ENCODE assay signal across 8 mouse cellular contexts in the genomic region with DNA sequence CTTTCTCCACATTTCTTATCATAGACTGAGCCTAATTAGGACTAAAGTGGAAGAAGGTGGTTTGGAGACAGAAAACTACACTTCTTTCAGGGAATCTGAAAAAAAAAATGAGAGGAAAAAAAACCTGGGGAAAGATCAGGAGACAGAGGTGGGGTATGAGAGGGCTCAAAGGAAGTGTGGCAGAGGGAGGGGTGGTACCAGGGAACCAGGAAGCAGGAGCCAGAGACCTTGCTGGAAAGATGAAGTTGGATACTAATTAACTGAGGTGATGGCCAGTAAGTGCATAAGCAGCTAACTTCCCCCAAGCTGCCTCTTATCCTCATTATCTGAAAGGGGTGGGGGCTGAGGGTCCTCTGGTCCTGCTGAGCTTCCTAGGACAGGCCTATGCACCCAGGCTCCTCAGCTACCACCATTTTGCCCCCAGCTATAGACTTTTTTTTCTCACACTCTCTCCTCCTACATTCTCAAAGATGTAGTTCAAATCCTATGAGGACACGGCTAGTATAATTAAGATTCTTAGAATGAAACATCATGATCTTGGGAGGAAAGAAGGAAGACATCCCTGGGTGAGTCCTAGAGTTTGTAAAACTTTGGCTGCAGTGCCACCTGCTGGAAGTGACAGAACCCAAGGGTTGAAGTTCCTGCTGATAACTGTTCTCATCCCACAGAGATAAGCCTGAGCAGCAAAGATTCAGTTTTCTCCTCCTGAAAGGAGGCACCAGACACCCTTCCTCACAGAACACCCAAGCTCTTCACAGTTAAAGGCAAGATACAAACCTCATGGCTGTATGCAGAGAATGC.
A peak's percentile ranks its signal among the peaks of the same experiment; 100 is the strongest.
DNase-seq lines count a peak whose midpoint lies in the region; ATAC-seq and TF ChIP-seq lines count a peak whose summit lies in the region.

No protein-coding gene starts in this region.

- DNase-seq in heart, adult 2 months = peak; percentile 33 to 59
- DNase-seq in cerebellum, postnatal 4 days (ENCODE audit: low spot score in 2 of 2) = peak; percentile 60 to 80
- DNase-seq in gastrocnemius, postnatal 14 days = peak; percentile 43
- DNase-seq in kidney, postnatal 10 days = peak; percentile 85
- peak; percentile 58 for DNase-seq in limb, embryonic 14.5 days (ENCODE audit: low spot score)
- DNase-seq in urinary bladder, postnatal 4 days (ENCODE audit: low spot score in 2 of 2) = peak; percentile 29 to 64

- TF ChIP-seq CTCF in heart, adult 2 months (IDR thresholded peaks at IDR 0.05) = peak; percentile 74

- ATAC-seq in heart, embryonic 11.5 days (replicated peaks; ENCODE audit: insufficient number of reproducible peaks, low FRiP score, low TSS enrichment) = no peak
- ATAC-seq in limb, embryonic 14.5 days (ENCODE audit: low FRiP score, low read depth) = peak; percentile 65; the same call in 1 of the 2 replicates
- peak; percentile 88 for ATAC-seq in neural tube, embryonic 13.5 days (ENCODE audit: low read depth)

- no peaks in the 10 kb centered on the region for H3K79me2 ChIP-seq in heart, adult 2 months (replicated peaks; ENCODE audit: control insufficient read depth, insufficient read depth, low read length)

- TF ChIP-seq EP300 in heart, adult 2 months (IDR thresholded peaks at IDR 0.05; ENCODE audit: insufficient read depth, low read depth, low read length) = no peak

- no peak overlapping the region for H3K27ac ChIP-seq in heart, adult 2 months
- H3K27ac ChIP-seq in heart, embryonic 11.5 days (ENCODE audit: low read depth, low read length) = no peak overlapping the region
- no peak overlapping the region for H3K27ac ChIP-seq in limb, embryonic 14.5 days (replicated peaks; ENCODE audit: low read depth, low read length)
- no peak overlapping the region for H3K27ac ChIP-seq in neural tube, embryonic 13.5 days (replicated peaks)

- H3K4me2 ChIP-seq in heart, embryonic 11.5 days = no peak overlapping the region
- no peak overlapping the region for H3K4me2 ChIP-seq in limb, embryonic 14.5 days (replicated peaks; ENCODE audit: low read depth, low read length, severe bottlenecking)
- H3K4me2 ChIP-seq in neural tube, embryonic 13.5 days = no peak overlapping the region

- H3K4me3 ChIP-seq in heart, adult 2 months = no peak overlapping the region
- H3K4me3 ChIP-seq in heart, embryonic 11.5 days (ENCODE audit: low read depth, low read length) = no peak overlapping the region
- H3K4me3 ChIP-seq in limb, embryonic 14.5 days (replicated peaks; ENCODE audit: low read length) = no peak overlapping the region
- no peak overlapping the region for H3K4me3 ChIP-seq in neural tube, embryonic 13.5 days

- no peak for TF ChIP-seq POLR2A in heart, adult 2 months (IDR thresholded peaks at IDR 0.05; ENCODE audit: insufficient read depth, low read depth, low read length)
- TF ChIP-seq POLR2A in limb, embryonic 14.5 days (IDR thresholded peaks at IDR 0.05; ENCODE audit: borderline replicate concordance, extremely low read depth, insufficient read depth, insufficient read length) = no peak

- intact Hi-C loops in heart, adult 2 months (cut with DNase I) = loop anchor here (5.0 to 10.0 kb wide), 2 partner anchors 621 to 1679 kb away; no protein-coding TSS in a partner anchor
- intact Hi-C loops in gastrocnemius, postnatal 14 days (cut with DNase I; ENCODE audit: low total_unique reads) = no loop called here

- 32% methylated on average over 1 of the region's 1 CpGs for WGBS in heart, adult 2 months
- 37% methylated on average over 1 of the region's 1 CpGs for WGBS in heart, embryonic 11.5 days (ENCODE audit: insufficient replicate concordance)
- 33% methylated on average over 1 of the region's 1 CpGs for WGBS in limb, embryonic 14.5 days
- WGBS in neural tube, embryonic 13.5 days = 33% methylated on average over 1 of the region's 1 CpGs

- H3K9me3 ChIP-seq in heart, embryonic 11.5 days (replicated peaks; ENCODE audit: control insufficient read depth, low read length) = no peaks in the 10 kb centered on the region
- no peaks in the 10 kb centered on the region for H3K9me3 ChIP-seq in limb, embryonic 14.5 days (ENCODE audit: control insufficient read depth, low read length)
- H3K9me3 ChIP-seq in neural tube, embryonic 13.5 days = no peaks in the 10 kb centered on the region

- H3K9ac ChIP-seq in heart, adult 2 months (ENCODE audit: low read depth, low read length) = no peak overlapping the region
- H3K9ac ChIP-seq in heart, embryonic 11.5 days (ENCODE audit: low read depth, low read length) = no peak overlapping the region
- H3K9ac ChIP-seq in limb, embryonic 14.5 days (ENCODE audit: low read depth, low read length, severe bottlenecking) = no peak overlapping the region
- no peak overlapping the region for H3K9ac ChIP-seq in neural tube, embryonic 13.5 days

- H3K36me3 ChIP-seq in heart, adult 2 months (ENCODE audit: control insufficient read depth, insufficient read depth, low read length) = peaks cover 2% of the 10 kb centered on the region
- H3K36me3 ChIP-seq in heart, embryonic 11.5 days (ENCODE audit: control insufficient read depth, insufficient read depth, low read length) = peaks cover 6% of the 10 kb centered on the region; the same call in 1 of the 2 replicates
- no peaks in the 10 kb centered on the region for H3K36me3 ChIP-seq in limb, embryonic 14.5 days (ENCODE audit: control insufficient read depth, insufficient read depth, low read length)
- no peaks in the 10 kb centered on the region for H3K36me3 ChIP-seq in neural tube, embryonic 13.5 days

- H3K27me3 ChIP-seq in heart, adult 2 months (ENCODE audit: control insufficient read depth, insufficient read depth, low read length) = no peaks in the 10 kb centered on the region
- no peaks in the 10 kb centered on the region for H3K27me3 ChIP-seq in heart, embryonic 11.5 days (ENCODE audit: control insufficient read depth, insufficient read depth, low read length)
- no peaks in the 10 kb centered on the region for H3K27me3 ChIP-seq in limb, embryonic 14.5 days (ENCODE audit: control insufficient read depth, insufficient read depth, low read length)
- no peaks in the 10 kb centered on the region for H3K27me3 ChIP-seq in neural tube, embryonic 13.5 days

- H3K4me1 ChIP-seq in heart, adult 2 months (ENCODE audit: control insufficient read depth, insufficient read depth, low read length) = no peaks in the 10 kb centered on the region
- no peaks in the 10 kb centered on the region for H3K4me1 ChIP-seq in heart, embryonic 11.5 days (ENCODE audit: control insufficient read depth, insufficient read depth, low read length)
- no peaks in the 10 kb centered on the region for H3K4me1 ChIP-seq in limb, embryonic 14.5 days (ENCODE audit: control insufficient read depth, insufficient read depth, low read length)
- H3K4me1 ChIP-seq in neural tube, embryonic 13.5 days (replicated peaks) = no peaks in the 10 kb centered on the region
